Mouse (Mus musculus) limb, embryonic 10.5 days (tissue): ENCODE measurements at regions not wholly inside any gene's neighbourhood (a gene's known extent, or its start where the extent isn't known, plus 50 kb on each side); places are given as distances from the start of the nearest gene placed in this dataset.
A peak's percentile ranks its signal among the peaks of the same experiment; 100 is the strongest.

Experiments
- DNase-seq: peaks from one replicate; pipeline ENCODE4 v3.0.0-alpha.2; 2017; ENCODE audit warnings: low spot score
- H3K27ac ChIP-seq: fragments of 300-500 bp; sonication (generic); 2 replicates; pipeline ENCODE4 v1.5.1; 2016; ENCODE audit warnings: mild to moderate bottlenecking
- H3K27me3 ChIP-seq: fragments of 300-500 bp; sonication (generic); 2 replicates; pipeline ENCODE4 v1.6.1; 2016; ENCODE audit warnings: low read depth, mild to moderate bottlenecking; ENCODE audit not compliant: poor library complexity, severe bottlenecking
- H3K36me3 ChIP-seq: fragments of 300-500 bp; sonication (generic); 2 replicates; pipeline ENCODE4 v1.6.1; 2016; ENCODE audit warnings: mild to moderate bottlenecking, moderate library complexity
- H3K4me1 ChIP-seq: fragments of 300-500 bp; sonication (generic); 2 replicates; pipeline ENCODE4 v1.6.1; 2016
- H3K4me3 ChIP-seq: fragments of 300-500 bp; sonication (generic); 2 replicates; pipeline ENCODE4 v1.5.1; 2016; ENCODE audit warnings: mild to moderate bottlenecking, moderate library complexity
- H3K9me3 ChIP-seq: fragments of 300-500 bp; sonication (generic); replicated peaks from 2 replicates; pipeline ENCODE4 v1.6.1; 2016; ENCODE audit warnings: mild to moderate bottlenecking
- WGBS: fragments of 180-500 bp; shearing (Covaris S2); methylation state at CpG from one replicate; pipeline ENCODE4 v1.1.7; 2016; 5-methylcytosine and 5-hydroxymethylcytosine counted together

GRCm38 (mm10) chr7:70200188-70200587, 166.3 kb downstream of the Nr2f2 start:
- WGBS: 59% methylated on average over 4 of the region's 4 CpGs
- Histone ChIP-seq H3K27ac (no peak overlapping the region), H3K36me3 (no peaks in the 10 kb centered on the region), H3K4me1 (peaks cover 8% of the 10 kb centered on the region), H3K9me3 (no peaks in the 10 kb centered on the region), H3K4me3 (no peak overlapping the region), H3K27me3 (no peaks in the 10 kb centered on the region)
- peak; percentile 40 for DNase-seq

GRCm38 (mm10) chr7:70178956-70179355, 187.6 kb downstream of the Nr2f2 start:
- no peaks in the 10 kb centered on the region for H3K4me1 ChIP-seq
- H3K27ac ChIP-seq: no peak overlapping the region
- 88% methylated on average over 2 of the region's 2 CpGs for WGBS
- DNase-seq: no peak
- peaks cover 16% of the 10 kb centered on the region; the same call in 1 of the 2 replicates for H3K27me3 ChIP-seq
- no peaks in the 10 kb centered on the region for H3K9me3 ChIP-seq
- no peaks in the 10 kb centered on the region for H3K36me3 ChIP-seq
- H3K4me3 ChIP-seq: no peak overlapping the region

GRCm38 (mm10) chr7:70178006-70178405, 188.5 kb downstream of the Nr2f2 start:
- DNase-seq: no peak
- H3K9me3 ChIP-seq: no peaks in the 10 kb centered on the region
- H3K36me3 ChIP-seq: no peaks in the 10 kb centered on the region
- no peak overlapping the region for H3K27ac ChIP-seq
- WGBS: 85% methylated on average over 2 of the region's 2 CpGs
- peaks cover 16% of the 10 kb centered on the region; the same call in 1 of the 2 replicates for H3K27me3 ChIP-seq
- no peak overlapping the region for H3K4me3 ChIP-seq
- H3K4me1 ChIP-seq: no peaks in the 10 kb centered on the region

GRCm38 (mm10) chr7:70176686-70177259, 189.8 kb downstream of the Nr2f2 start:
- Histone ChIP-seq H3K36me3 (no peaks in the 10 kb centered on the region), H3K4me1 (no peaks in the 10 kb centered on the region), H3K27me3 (peaks cover 16% of the 10 kb centered on the region; the same call in 1 of the 2 replicates), H3K4me3 (no peak overlapping the region), H3K9me3 (no peaks in the 10 kb centered on the region), H3K27ac (no peak overlapping the region)
- no peak for DNase-seq
- WGBS: 86% methylated on average over 16 of the region's 16 CpGs

- WGBS: 79% methylated on average over 7 of the region's 7 CpGs
- H3K4me1 ChIP-seq: no peaks in the 10 kb centered on the region
- H3K4me3 ChIP-seq: no peak overlapping the region
- peaks cover 16% of the 10 kb centered on the region; the same call in 1 of the 2 replicates for H3K27me3 ChIP-seq
- DNase-seq: no peak
- no peak overlapping the region for H3K27ac ChIP-seq
- H3K9me3 ChIP-seq: no peaks in the 10 kb centered on the region
- no peaks in the 10 kb centered on the region for H3K36me3 ChIP-seq
Observed at GRCm38 (mm10) chr7:70176086-70176485, 190.4 kb downstream of the Nr2f2 start.

- DNase-seq: no peak
- 72% methylated on average over 7 of the region's 7 CpGs for WGBS
- no peaks in the 10 kb centered on the region for H3K4me1 ChIP-seq
- H3K4me3 ChIP-seq: no peak overlapping the region
- peaks cover 5% of the 10 kb centered on the region; the same call in 1 of the 2 replicates for H3K27me3 ChIP-seq
- no peaks in the 10 kb centered on the region for H3K36me3 ChIP-seq
- no peaks in the 10 kb centered on the region for H3K9me3 ChIP-seq
- H3K27ac ChIP-seq: no peak overlapping the region
Observed at GRCm38 (mm10) chr7:70172431-70172830, 194.1 kb downstream of the Nr2f2 start.

- 83% methylated on average over 4 of the region's 4 CpGs for WGBS
- Histone ChIP-seq H3K4me1 (no peaks in the 10 kb centered on the region), H3K9me3 (no peaks in the 10 kb centered on the region), H3K27ac (no peak overlapping the region), H3K27me3 (peaks cover 5% of the 10 kb centered on the region; the same call in 1 of the 2 replicates), H3K4me3 (no peak overlapping the region), H3K36me3 (no peaks in the 10 kb centered on the region)
- DNase-seq: no peak
Observed at GRCm38 (mm10) chr7:70171456-70171855, 195.1 kb downstream of the Nr2f2 start.

- Histone ChIP-seq H3K27me3 (no peaks in the 10 kb centered on the region; the same call in 1 of the 2 replicates), H3K36me3 (no peaks in the 10 kb centered on the region), H3K9me3 (no peaks in the 10 kb centered on the region), H3K4me1 (no peaks in the 10 kb centered on the region), H3K27ac (no peak overlapping the region), H3K4me3 (no peak overlapping the region)
- DNase-seq: no peak
- WGBS: 74% methylated on average over 4 of the region's 4 CpGs
Observed at GRCm38 (mm10) chr7:70168080-70168479, 198.5 kb downstream of the Nr2f2 start.

GRCm38 (mm10) chr7:70166081-70166480, 200.5 kb downstream of the Nr2f2 start:
- H3K27ac ChIP-seq: no peak overlapping the region
- no peaks in the 10 kb centered on the region for H3K4me1 ChIP-seq
- no peak for DNase-seq
- no peak overlapping the region for H3K4me3 ChIP-seq
- no peaks in the 10 kb centered on the region; the same call in 1 of the 2 replicates for H3K27me3 ChIP-seq
- 88% methylated on average over 5 of the region's 5 CpGs for WGBS
- no peaks in the 10 kb centered on the region for H3K36me3 ChIP-seq
- H3K9me3 ChIP-seq: no peaks in the 10 kb centered on the region

GRCm38 (mm10) chr7:70165501-70165900, 201.0 kb downstream of the Nr2f2 start:
- no peak for DNase-seq
- H3K27me3 ChIP-seq: no peaks in the 10 kb centered on the region; the same call in 1 of the 2 replicates
- H3K27ac ChIP-seq: no peak overlapping the region
- no peaks in the 10 kb centered on the region for H3K36me3 ChIP-seq
- no peak overlapping the region for H3K4me3 ChIP-seq
- H3K4me1 ChIP-seq: no peaks in the 10 kb centered on the region
- WGBS: 61% methylated on average over 4 of the region's 4 CpGs
- no peaks in the 10 kb centered on the region for H3K9me3 ChIP-seq

GRCm38 (mm10) chr7:70164691-70165193, 201.8 kb downstream of the Nr2f2 start:
- WGBS: 68% methylated on average over 6 of the region's 6 CpGs
- H3K27me3 ChIP-seq: no peaks in the 10 kb centered on the region; the same call in 1 of the 2 replicates
- H3K36me3 ChIP-seq: no peaks in the 10 kb centered on the region
- H3K4me1 ChIP-seq: no peaks in the 10 kb centered on the region
- no peak overlapping the region for H3K27ac ChIP-seq
- DNase-seq: no peak
- H3K9me3 ChIP-seq: no peaks in the 10 kb centered on the region
- H3K4me3 ChIP-seq: no peak overlapping the region

- Histone ChIP-seq H3K27me3 (peaks cover 4% of the 10 kb centered on the region; the same call in 1 of the 2 replicates), H3K36me3 (no peaks in the 10 kb centered on the region), H3K4me3 (no peak overlapping the region), H3K27ac (no peak overlapping the region), H3K9me3 (no peaks in the 10 kb centered on the region), H3K4me1 (peaks cover 14% of the 10 kb centered on the region)
- DNase-seq: no peak
- WGBS: 72% methylated on average over 8 of the region's 8 CpGs
Observed at GRCm38 (mm10) chr7:70158531-70158930, 208.0 kb downstream of the Nr2f2 start.

- H3K27ac ChIP-seq: no peak overlapping the region
- no peaks in the 10 kb centered on the region for H3K4me1 ChIP-seq
- no peaks in the 10 kb centered on the region for H3K36me3 ChIP-seq
- 91% methylated on average over 4 of the region's 4 CpGs for WGBS
- no peaks in the 10 kb centered on the region for H3K9me3 ChIP-seq
- no peak overlapping the region for H3K4me3 ChIP-seq
- DNase-seq: no peak
- H3K27me3 ChIP-seq: no peaks in the 10 kb centered on the region
Observed at GRCm38 (mm10) chr7:70144726-70145271, 221.7 kb downstream of the Nr2f2 start.
